Mouse (Mus musculus): ENCODE measurements around the gene Mthfd1l.

- TF ChIP-seq CTCF (IDR thresholded peaks at IDR 0.05; ENCODE audit: borderline replicate concordance, insufficient read depth, low read depth, low read length) (no peak), POLR2A (IDR thresholded peaks at IDR 0.05; ENCODE audit: borderline replicate concordance, insufficient read depth, low read length) (no peak)
Observed at GRCm38 (mm10) chr10:4201141-4201540, 228.2 kb downstream of the Mthfd1l start.
